Mouse (Mus musculus): ENCODE data around the gene Cnn2.

DNA sequence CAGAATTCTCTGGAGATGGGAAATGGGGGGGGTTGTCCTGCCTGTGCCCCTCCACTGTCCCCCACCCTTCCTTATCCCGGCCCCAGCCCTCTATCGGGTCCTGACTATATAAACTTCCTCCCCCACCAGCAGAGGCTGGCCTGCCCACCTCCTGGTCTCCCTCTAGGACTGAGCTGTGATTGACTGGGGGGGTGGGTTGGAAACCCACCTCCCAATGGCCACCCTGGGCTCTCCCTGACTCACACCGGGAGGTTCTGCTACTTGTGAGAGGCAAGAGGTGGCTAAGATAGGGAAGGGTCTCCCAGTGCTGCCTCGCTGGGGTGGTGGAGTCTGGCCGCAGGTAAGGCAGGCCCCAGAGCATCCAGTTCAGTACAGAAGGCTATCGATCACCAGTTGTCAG is 40.9 kb upstream of the Cnn2 start:
- TF ChIP-seq CHD2 (IDR thresholded peaks at IDR 0.05; ENCODE audit: low read depth, low read length): no peak
- no peak for TF ChIP-seq ZNF384 (IDR thresholded peaks at IDR 0.05; ENCODE audit: low read depth, low read length)

Data from ES-E14 (cell line).